In the genomic region with DNA sequence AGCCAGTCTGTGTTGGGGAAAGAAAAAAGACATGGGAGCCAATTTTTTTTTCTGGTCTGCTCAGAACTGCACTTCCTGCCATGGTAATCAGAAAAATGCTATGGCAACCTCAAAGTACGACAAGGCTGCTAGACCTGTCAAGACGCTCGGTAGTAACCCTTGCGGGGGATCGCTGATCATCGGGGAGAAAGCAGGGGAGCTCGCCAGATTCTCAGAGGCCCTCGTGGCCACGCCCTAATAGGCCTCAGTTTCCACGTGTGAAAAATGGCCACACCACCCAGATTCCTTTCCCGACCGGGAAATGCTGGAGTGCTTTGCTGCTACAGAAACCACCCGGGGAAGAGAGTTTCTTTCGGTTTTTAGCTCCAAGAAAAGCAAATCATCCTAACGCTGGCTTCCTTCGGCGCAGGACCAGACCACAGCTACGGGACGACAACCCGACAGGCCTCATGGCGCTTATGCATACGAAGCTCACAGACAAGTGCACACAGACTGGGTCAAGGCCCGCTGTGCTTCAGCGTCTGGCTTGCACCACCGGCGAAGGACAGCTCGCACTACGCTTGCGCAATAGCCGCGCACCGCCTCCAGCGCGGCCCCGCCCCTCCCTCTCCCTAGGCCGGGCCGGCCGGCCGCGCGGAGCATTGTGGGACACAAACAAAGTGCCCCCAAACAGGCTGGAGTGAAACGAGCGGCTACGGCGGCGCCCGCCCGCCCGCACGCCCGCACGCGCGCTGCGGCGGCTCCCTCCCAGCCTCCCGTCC, we compare ENCODE assay signal across 8 mouse cellular contexts. TPM values are rescaled to one million over a fixed set of nuclear protein-coding genes. Genes with fewer than 3 reads are reported as not detected.
A peak's percentile ranks its signal among the peaks of the same experiment; 100 is the strongest.
DNase-seq lines count a peak whose midpoint lies in the region; ATAC-seq lines count a peak whose summit lies in the region.

No protein-coding gene starts in this region.

- DNase-seq in MN1 (ENCODE audit: low spot score), result peak; percentile 93
- DNase-seq in cerebellum, adult 9-10 months, result peak; percentile 96
- peak; percentile 85 to 95 for DNase-seq in frontal cortex, adult 2 months (ENCODE audit: extremely low spot score in 1 of 2, low spot score in 1 of 2)
- peak; percentile 92 to 95 for DNase-seq in layer of hippocampus, postnatal 14 days (ENCODE audit: low spot score in 2 of 2)
- peak; percentile 98 for DNase-seq in lung, postnatal 14 days
- peak; percentile 89 for DNase-seq in retina, adult 2 months (ENCODE audit: low read depth, low spot score)
- DNase-seq in thymus, postnatal 36 days, result peak; percentile 95 to 96

- peak; percentile 97 for ATAC-seq in hindbrain, embryonic 12.5 days (ENCODE audit: low FRiP score)

- peak overlapping the region; percentile 64 for H3K4me3 ChIP-seq in hindbrain, embryonic 12.5 days

- peak overlapping the region; percentile 67 for H3K4me2 ChIP-seq in hindbrain, embryonic 12.5 days (replicated peaks)

- peak overlapping the region; percentile 88 for H3K9ac ChIP-seq in hindbrain, embryonic 12.5 days

- H3K27ac ChIP-seq in hindbrain, embryonic 12.5 days, result peak overlapping the region; percentile 98

- under 1% methylated on average over 55 of the region's 57 CpGs for WGBS in hindbrain, embryonic 12.5 days

- H3K4me1 ChIP-seq in hindbrain, embryonic 12.5 days, result peaks cover 14% of the 10 kb centered on the region

- no peaks in the 10 kb centered on the region for H3K9me3 ChIP-seq in hindbrain, embryonic 12.5 days (replicated peaks)

- peaks cover 3% of the 10 kb centered on the region; the same call in 1 of the 2 replicates for H3K36me3 ChIP-seq in hindbrain, embryonic 12.5 days

- no peaks in the 10 kb centered on the region for H3K27me3 ChIP-seq in hindbrain, embryonic 12.5 days

RNA-seq across cellular contexts. Expression of a gene that starts 0.5 kb away (rescaled TPM):
- polyA plus RNA-seq in frontal cortex, adult 2 months (2012; rRNA removed), result 8.4 and 9.5 TPM in 2 replicates
- polyA plus RNA-seq in hindbrain, embryonic 12.5 days (2016; fragmentation: Nextera tagmentation; extraction: Ambion mirVana), result 7.1 TPM in 2 replicates
- total RNA-seq in layer of hippocampus, postnatal 14 days (2021), result 10 to 100 TPM; 32.5 to 35.2 TPM

Comparison
In these comparisons a context has a peak if more than half of its experiments do, and no peak if none do; other contexts are left out.
1. Peak in every context shown above with its lines: DNase-seq, ATAC-seq, H3K4me3 ChIP-seq and H3K27ac ChIP-seq.